Mouse (Mus musculus): ENCODE measurements around the gene Gm5941.
"Not testable (repeated sequence)": the region's sequence is repeated elsewhere in the genome, so short reads cannot be mapped to it uniquely, and the experiment has no call there.

Gene Gm5941

GRCm38 (mm10) chrX:92489649-92490048 lies at the start of gene Gm5941:
Gm5941 (plus strand) TSS chrX:92489949.
- DNase-seq (ENCODE audit: low spot score): not testable (repeated sequence)

GRCm38 (mm10) chrX:92460496-92460895 lies 29.3 kb upstream of the Gm5941 start:
- DNase-seq (ENCODE audit: low spot score): no peak

- DNase-seq (ENCODE audit: low spot score): no peak
These were observed 25.0 kb upstream of the Gm5941 start for GRCm38 (mm10) chrX:92464773-92465172.

- DNase-seq (ENCODE audit: low spot score): no peak
These were observed 8.5 kb downstream of the Gm5941 start for GRCm38 (mm10) chrX:92498254-92498653.

- DNase-seq (ENCODE audit: low spot score): no peak
These were observed 38.1 kb downstream of the Gm5941 start for GRCm38 (mm10) chrX:92527826-92528225.

All from ovary, adult 18-20 months (tissue).